Mouse (Mus musculus) kidney, embryonic 14.5 days (tissue): Measurements from ENCODE around the gene Pcna. TPM values are rescaled to one million over a fixed set of nuclear protein-coding genes. Genes with fewer than 3 reads are reported as not detected.

Experiments used
- ATAC-seq: fragments of 200-750 bp; cut with Nextera tagmentation; 2 replicates; pipeline ENCODE4 v1.8.0; 2017; ENCODE audit warnings: moderate number of reproducible peaks, mild to moderate bottlenecking, moderate TSS enrichment, moderate library complexity; ENCODE audit not compliant: low FRiP score, low TSS enrichment
- H3K27ac ChIP-seq: fragments of 300-500 bp; sonication (generic); 2 replicates; pipeline ENCODE4 v1.5.1; 2014; ENCODE audit warnings: low read depth, mild to moderate bottlenecking, low read length, moderate library complexity, mixed read lengths
- H3K27me3 ChIP-seq: fragments of 300-500 bp; sonication (generic); 2 replicates; pipeline ENCODE4 v1.6.1; 2014; ENCODE audit warnings: mild to moderate bottlenecking, low read length; ENCODE audit not compliant: control insufficient read depth, insufficient read depth
- H3K36me3 ChIP-seq: fragments of 300-500 bp; sonication (generic); 2 replicates; pipeline ENCODE4 v1.6.1; 2014; ENCODE audit warnings: low read length, mixed read lengths; ENCODE audit not compliant: control insufficient read depth, insufficient read depth
- H3K4me1 ChIP-seq: fragments of 300-500 bp; sonication (generic); 2 replicates; pipeline ENCODE4 v1.6.1; 2014; ENCODE audit warnings: low read length, mixed read lengths; ENCODE audit not compliant: control insufficient read depth, insufficient read depth
- H3K4me2 ChIP-seq: fragments of 300-500 bp; sonication (generic); replicated peaks from 2 replicates; pipeline ENCODE4 v1.6.1; 2014; ENCODE audit warnings: low read depth, mild to moderate bottlenecking, low read length
- H3K4me3 ChIP-seq: fragments of 300-500 bp; sonication (generic); 2 replicates; pipeline ENCODE4 v1.5.1; 2014; ENCODE audit warnings: mild to moderate bottlenecking, low read length
- H3K9ac ChIP-seq: fragments of 300-500 bp; sonication (generic); 2 replicates; pipeline ENCODE4 v1.6.1; 2014; ENCODE audit warnings: low read depth, mild to moderate bottlenecking, low read length, moderate library complexity
- H3K9me3 ChIP-seq: fragments of 300-500 bp; sonication (generic); 2 replicates; pipeline ENCODE4 v1.6.1; 2016; ENCODE audit warnings: low read length; ENCODE audit not compliant: control insufficient read depth
- WGBS: fragments of 180-500 bp; shearing (Covaris S2); extraction: QIAGEN DNeasy Blood & Tissue Kit; methylation state at CpG from one replicate; pipeline ENCODE4 v1.1.7; 2014; 5-methylcytosine and 5-hydroxymethylcytosine counted together
- polyA plus RNA-seq: library from polyadenylated mRNA; unstranded; fragments of >200 nt; fragmentation: Nextera tagmentation; extraction: Ambion mirVana; gene quantifications from 2 replicates; pipeline ENCODE4 v1.2.1, GENCODE M21; 2014

The Pcna gene
- polyA plus RNA-seq, 1 experiment from 2014 or later, result 339 TPM

GRCm38 (mm10) chr2:132203186-132203585 is 49.9 kb downstream of the Pcna start:
- H3K4me3 ChIP-seq, result no peak overlapping the region
- H3K36me3 ChIP-seq, result no peaks in the 10 kb centered on the region
- H3K4me2 ChIP-seq, result no peak overlapping the region
- no peak overlapping the region for H3K27ac ChIP-seq
- H3K9me3 ChIP-seq, result no peaks in the 10 kb centered on the region
- no peaks in the 10 kb centered on the region for H3K27me3 ChIP-seq
- no peak for ATAC-seq
- 80% methylated on average over 3 of the region's 3 CpGs for WGBS
- no peaks in the 10 kb centered on the region for H3K4me1 ChIP-seq
- no peak overlapping the region for H3K9ac ChIP-seq

Other genes with a start within 250 kb of the Pcna start
- 5.3 and 9.9 TPM in 2 replicates for gene Rassf2, start 223.1 kb downstream of the Pcna start, polyA plus RNA-seq
- 12.0 and 18.0 TPM in 2 replicates for gene Slc23a2, start 108.2 kb downstream of the Pcna start, polyA plus RNA-seq
- 42.9 and 47.3 TPM in 2 replicates for gene Tmem230, start 5.5 kb downstream of the Pcna start, polyA plus RNA-seq
- gene Cds2, start 9.8 kb upstream of the Pcna start, polyA plus RNA-seq, result 24.4 and 27.3 TPM in 2 replicates
- gene Prokr2, start 132.1 kb upstream of the Pcna start, polyA plus RNA-seq, result 0.20 and 0.30 TPM in 2 replicates